Mouse (Mus musculus) ES-E14 (cell line): ENCODE measurements around the gene Sh2b3.

ENCODE experiments used
- CHD2 ChIP-seq: IDR thresholded peaks from 2 replicates; pipeline ENCODE4 v1.6.1; 2014; ENCODE audit warnings: mild to moderate bottlenecking, low read depth, low read length, inconsistent platforms
- HCFC1 ChIP-seq: IDR thresholded peaks from 2 replicates; pipeline ENCODE4 v1.6.1; 2012; ENCODE audit warnings: low read length, inconsistent platforms, borderline replicate concordance; ENCODE audit not compliant: insufficient read depth
- MAFK ChIP-seq: IDR thresholded peaks from 2 replicates; pipeline ENCODE4 v1.6.1; 2014; ENCODE audit warnings: mild to moderate bottlenecking, low read depth, low read length, inconsistent platforms; ENCODE audit not compliant: insufficient read depth
- ZC3H11A ChIP-seq: IDR thresholded peaks from 2 replicates; pipeline ENCODE4 v1.6.1; 2012; ENCODE audit warnings: low read depth, mild to moderate bottlenecking, inconsistent platforms, low read length, borderline replicate concordance
- ZNF384 ChIP-seq: IDR thresholded peaks from 2 replicates; pipeline ENCODE4 v1.6.1; 2012; ENCODE audit warnings: low read depth, low read length, inconsistent platforms

GRCm38 (mm10) chr5:121837441-121838340, at the start of gene Sh2b3:
- TF ChIP-seq ZC3H11A (no peak), MAFK (no peak), CHD2 (peak; percentile 33; the same call in 1 of the 2 replicates), HCFC1 (no peak; the same call in 1 of the 2 replicates), ZNF384 (no peak)
